Mouse (Mus musculus) urinary bladder, postnatal 14 days (tissue): Measurements from ENCODE around the gene H2-DMb1.

Experiments used
- DNase-seq: peaks from one replicate; pipeline ENCODE4 v3.0.0; 2021; ENCODE audit warnings: low spot score

The H2-DMb1 gene

GRCm38 (mm10) chr17:34152923-34153322 is at the start of gene H2-DMb1:
H2-DMb1 (plus strand) TSS chr17:34153072.
- DNase-seq, result peak; percentile 52

- no peak for DNase-seq
Measured at GRCm38 (mm10) chr17:34104804-34105203, 48.1 kb upstream of the H2-DMb1 start.

DNA sequence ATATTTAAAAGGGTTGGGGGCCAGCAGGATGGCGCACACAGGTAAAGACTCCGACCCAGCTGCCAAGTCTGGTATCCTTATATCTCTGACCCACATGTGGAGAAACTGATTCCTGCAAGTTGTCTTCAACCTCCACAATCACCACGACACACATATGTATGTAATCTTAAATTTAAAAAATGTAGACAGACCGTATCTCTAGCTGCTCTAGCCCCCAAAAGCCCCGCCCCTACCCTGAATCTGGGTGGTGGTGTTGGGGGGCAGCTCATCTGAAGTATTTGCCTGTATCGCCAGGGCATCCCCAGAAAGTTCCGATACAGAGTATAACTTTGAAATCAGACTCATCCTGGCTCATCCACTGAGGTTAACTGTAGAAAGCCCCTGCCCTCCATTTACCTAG is 46.3 kb upstream of the H2-DMb1 start:
- DNase-seq, result no peak

DNA sequence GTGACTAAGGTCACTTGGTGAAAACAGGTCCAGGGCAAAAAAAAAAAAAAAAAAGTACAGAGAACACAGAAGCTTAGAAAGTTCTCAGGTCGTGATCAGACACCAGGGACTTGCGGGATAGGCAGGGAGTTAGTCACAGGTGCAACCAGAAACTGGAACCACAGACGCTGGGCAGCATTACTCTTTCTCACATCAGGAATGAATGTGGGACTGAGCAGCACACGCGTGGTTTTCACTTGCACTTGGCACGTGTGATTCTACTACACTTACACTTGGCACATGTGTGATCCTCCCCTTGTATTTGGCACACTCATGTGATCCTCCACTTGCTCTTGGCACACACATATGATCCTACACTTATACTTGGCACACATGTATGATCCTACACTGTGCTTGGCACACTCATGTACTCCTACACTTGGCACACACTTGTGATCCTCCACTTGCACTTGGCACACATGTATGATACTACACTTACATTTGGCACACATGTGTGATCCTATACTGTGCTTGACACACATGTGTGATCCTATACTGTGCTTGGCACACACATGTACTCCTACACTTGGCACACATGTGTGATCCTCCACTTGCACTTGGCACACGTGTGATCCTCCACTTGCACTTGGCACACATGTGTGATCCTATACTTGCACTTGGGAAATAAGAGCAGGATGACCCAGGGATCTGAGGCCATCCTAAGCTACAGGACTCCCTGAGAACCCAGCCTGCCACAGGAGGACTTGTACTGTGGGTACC is 45.6 kb upstream of the H2-DMb1 start:
- no peak for DNase-seq

GRCm38 (mm10) chr17:34108460-34108859 is 44.4 kb upstream of the H2-DMb1 start:
- no peak for DNase-seq

DNA sequence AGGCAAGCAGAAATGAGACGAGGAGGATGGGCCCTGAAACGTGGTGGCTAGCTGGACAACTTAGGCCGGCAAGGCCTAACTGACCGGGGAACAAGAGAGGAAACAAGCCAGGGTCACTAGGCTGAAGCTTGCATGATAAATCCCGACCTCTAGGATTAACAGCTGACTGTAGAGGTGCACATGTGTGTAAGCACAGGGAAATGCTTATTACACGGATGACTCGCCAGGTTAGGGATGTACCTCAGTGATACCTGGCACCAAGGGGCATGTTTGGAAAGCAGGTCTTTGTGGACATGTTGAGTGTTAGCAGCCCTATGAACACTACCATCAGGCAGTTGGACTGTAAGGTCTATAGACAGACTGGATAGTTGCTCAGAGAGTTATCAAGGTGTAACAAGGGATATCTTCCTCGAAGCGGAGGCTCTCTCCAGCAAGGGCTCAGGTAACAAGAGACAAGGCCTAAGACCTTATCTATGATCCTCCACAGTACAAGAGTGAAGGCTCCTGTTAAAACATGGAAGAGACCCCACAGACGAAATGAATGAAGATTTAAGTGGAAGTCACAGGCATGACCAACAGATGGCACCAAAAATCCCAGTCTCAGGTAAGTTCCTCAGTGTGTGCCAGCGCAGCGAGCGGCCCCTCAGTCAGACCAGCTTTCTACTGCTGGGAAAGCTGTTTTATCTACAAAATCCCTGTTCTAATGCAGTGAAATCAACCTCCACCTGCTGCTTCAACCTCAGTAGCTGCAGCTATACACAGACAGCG is 43.6 kb upstream of the H2-DMb1 start:
- DNase-seq, result no peak

GRCm38 (mm10) chr17:34109806-34110195 is 43.1 kb upstream of the H2-DMb1 start:
- DNase-seq, result no peak

DNA sequence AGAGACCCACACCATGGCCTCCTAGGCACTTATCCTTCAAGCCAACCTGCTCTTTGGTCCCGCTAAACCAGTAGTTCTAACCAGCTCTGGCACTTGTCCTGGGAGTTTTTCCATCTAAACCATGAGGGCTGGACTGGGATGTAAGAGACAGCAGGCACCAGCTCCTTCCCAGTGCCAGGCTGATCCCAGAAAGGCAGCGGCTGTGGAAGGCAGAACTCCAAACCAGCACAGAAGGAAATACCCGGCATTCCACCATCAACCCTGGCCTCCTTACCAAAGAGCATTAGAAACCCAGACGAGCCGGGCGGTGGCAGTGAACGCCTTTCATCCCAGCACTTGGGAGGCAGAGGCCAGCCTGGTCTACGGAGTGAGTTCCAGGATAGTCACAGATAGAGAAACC is 42.6 kb upstream of the H2-DMb1 start:
- no peak for DNase-seq

DNA sequence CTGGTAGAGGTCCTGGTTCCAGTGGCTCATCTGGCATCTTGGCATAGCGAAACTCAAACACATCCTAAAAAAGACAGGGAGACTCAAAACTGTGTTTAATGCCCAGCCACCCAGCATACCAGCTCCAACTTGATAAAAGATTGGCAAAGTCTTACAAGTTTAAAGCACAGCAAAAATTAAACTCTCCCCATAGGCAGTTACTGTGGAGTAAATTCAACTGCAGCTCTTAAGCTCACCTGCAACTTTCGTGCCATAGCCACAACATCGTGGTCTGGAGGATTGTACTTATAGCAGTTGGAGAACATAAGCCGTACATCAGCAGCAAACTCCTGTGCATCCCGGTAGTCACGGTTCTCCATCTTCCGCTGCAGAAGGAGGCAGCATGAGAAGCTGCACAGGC is 38.8 kb upstream of the H2-DMb1 start:
- DNase-seq, result no peak

DNA sequence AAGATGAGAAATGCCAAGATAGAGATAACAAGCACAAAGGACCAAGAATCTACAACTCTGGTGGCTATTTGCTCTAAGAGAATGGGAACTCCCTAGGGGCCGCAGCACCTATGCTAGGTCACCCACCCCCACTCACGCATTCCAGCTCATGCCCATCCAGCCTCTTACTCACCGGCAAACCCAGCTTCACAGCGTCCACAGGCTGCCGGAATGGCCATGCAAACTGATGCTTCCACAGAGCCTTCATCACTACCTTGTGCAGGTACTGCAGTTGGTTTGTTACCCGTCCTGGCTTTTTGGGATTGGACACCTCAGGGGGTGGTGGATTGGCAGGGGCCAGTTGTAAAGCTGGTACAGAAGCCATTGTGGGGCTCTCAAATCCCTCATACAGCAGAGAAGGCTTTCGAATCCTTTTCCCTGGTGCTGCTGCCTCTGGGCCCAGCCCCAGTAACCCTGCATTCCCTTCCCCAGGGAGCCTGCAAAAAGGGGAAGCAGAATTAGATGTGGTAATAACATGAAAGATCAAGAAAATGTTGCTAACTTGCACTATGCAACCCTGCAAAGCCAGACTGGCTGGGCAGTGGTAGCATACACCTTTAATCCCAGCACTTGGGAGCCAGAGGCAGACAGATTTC is 36.0 kb upstream of the H2-DMb1 start:
- no peak for DNase-seq

DNA sequence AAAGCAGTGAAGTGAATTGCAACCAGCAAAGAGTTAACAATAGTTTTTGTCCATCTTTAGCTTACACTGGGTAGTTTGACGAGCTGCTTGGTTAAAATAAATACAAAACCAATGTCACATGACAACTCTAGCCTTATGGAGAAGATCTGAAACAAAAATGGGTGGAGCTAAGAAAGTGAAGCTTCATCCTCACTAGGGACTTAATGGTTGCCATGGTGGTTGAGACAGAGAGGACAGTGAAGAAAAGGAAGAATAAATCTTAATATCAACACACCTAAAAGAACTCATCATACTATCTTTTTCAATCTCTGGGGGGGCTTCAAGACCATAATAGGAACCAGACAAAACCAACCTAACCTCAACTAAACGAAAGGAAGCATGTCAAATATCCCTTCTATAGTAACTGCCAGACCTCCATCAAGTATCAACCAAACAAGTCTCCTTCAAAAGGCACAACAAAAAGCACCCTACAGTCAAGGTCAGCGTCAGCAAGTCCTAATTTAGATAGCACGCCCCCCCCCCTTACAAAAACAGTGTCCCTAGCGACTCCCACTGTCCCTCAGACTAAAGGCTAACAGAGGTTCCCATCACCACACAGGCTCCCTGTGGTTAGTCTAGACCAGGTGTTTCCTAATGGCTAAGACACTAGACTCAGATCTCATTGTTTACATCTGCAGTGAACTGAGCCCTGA is 35.3 kb upstream of the H2-DMb1 start:
- DNase-seq, result no peak

- DNase-seq, result no peak
Measured at GRCm38 (mm10) chr17:34118113-34118872, 34.6 kb upstream of the H2-DMb1 start.

- no peak for DNase-seq
Measured at GRCm38 (mm10) chr17:34118873-34119248, 34.0 kb upstream of the H2-DMb1 start.

DNA sequence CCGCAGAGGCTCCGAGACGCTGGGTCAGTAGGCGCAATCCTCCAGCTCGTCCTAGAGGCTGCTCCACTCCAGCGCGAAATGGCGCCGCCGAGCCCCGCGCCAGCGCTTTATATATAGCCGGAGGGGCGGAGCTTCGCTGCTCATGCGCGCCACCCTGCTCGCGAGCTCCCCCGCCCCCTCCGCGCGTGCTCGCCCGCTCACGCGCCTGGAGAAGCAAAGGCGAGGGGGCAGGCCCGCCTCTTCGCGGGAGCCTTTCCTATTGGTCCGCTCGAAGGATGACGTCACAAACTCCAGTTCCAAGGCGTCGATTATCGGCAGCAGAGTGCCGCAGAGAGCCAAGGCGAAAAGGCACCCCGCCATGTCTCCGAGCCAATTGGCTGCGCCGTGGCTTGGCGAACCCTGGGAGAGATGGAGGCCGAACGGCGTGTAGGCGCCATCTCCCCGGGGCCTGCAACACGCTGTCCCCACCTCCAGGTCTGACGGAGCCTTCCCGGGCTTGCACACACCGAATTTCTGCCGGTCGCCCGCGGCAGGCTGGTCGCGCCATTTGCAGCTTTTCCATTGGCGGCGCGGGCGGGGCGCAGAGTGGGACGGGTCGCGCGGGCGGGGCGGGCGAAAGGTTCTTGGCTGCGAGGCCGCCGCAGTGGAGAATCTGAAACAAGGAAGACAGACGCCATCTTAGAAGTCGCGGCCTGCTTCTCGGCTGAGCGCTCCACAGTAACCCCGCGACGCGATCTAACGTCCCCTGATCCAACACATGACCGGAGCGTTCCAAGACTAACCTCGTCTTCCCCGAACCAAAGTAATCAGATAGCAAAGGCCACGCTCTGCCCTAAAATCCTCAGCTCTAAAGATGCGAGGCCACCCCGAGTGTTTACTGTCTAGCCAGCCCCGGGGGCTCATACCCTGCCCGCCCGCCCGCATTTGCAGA is 33.4 kb upstream of the H2-DMb1 start, which contains the start of gene H2-DMa:
Gene H2-DMa (plus strand): TSS at position 293 of the 931 bp plus-strand sequence.
- peak; percentile 97 for DNase-seq

GRCm38 (mm10) chr17:34120180-34120723 is 32.6 kb upstream of the H2-DMb1 start:
- DNase-seq, result peak; percentile 91

DNA sequence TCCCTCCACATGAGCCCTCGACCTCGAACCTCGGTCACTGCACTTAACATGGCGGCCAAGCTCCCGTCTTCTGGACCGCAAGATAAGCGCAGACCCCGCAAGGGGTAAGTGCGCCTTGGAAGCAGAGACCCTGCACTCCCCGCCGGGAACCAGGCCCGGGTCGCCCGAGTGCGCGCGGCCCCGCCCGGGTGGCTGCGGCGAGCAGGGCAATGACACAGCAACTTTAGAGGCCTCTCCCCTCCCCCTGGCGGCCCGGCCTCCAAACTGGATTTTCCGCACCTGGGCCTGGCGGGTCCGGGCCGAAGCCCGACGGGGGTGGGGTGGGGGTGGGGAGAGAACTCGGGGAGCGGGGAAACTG is 32.1 kb upstream of the H2-DMb1 start:
- peak; percentile 91 for DNase-seq

DNA sequence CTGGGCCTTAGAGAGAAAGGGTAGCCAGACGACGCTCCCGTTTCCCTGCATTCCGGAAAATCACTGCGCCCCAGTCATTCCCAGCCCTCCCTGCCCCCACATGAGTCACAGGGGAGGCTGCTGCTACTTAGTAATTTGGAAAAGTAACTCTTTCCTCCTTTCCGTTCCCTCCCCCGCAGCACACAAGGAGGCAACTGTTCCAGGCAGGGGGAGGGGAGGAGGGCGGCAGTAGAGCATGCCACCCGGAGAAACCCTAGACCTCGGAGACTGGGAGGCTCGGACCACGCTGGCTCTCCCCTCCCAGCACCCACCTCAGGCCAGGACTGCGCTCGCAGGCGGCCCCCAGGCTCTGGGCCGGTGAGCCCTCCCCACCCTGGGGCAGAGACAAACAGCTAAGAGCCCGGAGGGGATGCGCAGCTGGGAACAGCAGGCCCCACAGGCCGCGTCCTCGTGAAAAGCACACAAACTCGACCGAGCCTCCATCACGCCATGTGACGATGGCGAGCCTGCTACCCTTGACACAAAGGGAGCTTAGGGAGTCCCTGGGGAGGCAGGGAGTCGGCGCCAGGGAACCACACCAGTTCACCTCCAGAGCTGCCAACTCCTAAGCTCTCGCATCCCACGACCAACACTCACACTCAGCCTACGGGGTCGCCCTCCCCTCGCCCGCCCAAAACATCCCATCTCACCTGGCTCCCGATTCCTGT is 31.5 kb upstream of the H2-DMb1 start:
- peak; percentile 91 for DNase-seq

- peak; percentile 70 for DNase-seq
Measured at GRCm38 (mm10) chr17:34121879-34122187, 31.0 kb upstream of the H2-DMb1 start.

GRCm38 (mm10) chr17:34122188-34122984 is 30.5 kb upstream of the H2-DMb1 start, which contains the start of gene Brd2:
Brd2 (minus strand) TSS chr17:34122634.
- peak; percentile 98 for DNase-seq
